Mouse (Mus musculus) G1E (cell line): Measurements from ENCODE around the gene Mst1r. TPM values are rescaled to one million over a fixed set of nuclear protein-coding genes. Genes with fewer than 3 reads are reported as not detected.
A peak's percentile ranks its signal among the peaks of the same experiment; 100 is the strongest.

Experiments used
- ATAC-seq: 2 replicates; pipeline ENCODE4 v1.8.0; 2016; ENCODE audit warnings: mild to moderate bottlenecking; ENCODE audit not compliant: insufficient number of reproducible peaks, poor library complexity, low FRiP score, severe bottlenecking; ENCODE audit errors: extremely low read depth
- DNase-seq: peaks from one replicate; pipeline ENCODE4 v3.0.0; 2012; ENCODE audit warnings: low spot score
- H3K27me3 ChIP-seq: 2 replicates; pipeline ENCODE4 v1.6.1; 2012; ENCODE audit warnings: mild to moderate bottlenecking, low read length, inconsistent platforms; ENCODE audit not compliant: insufficient read depth
- H3K36me3 ChIP-seq: replicated peaks from 2 replicates; pipeline ENCODE3; 2012; ENCODE audit warnings: mild to moderate bottlenecking, inconsistent platforms
- H3K4me1 ChIP-seq: 2 replicates; pipeline ENCODE4 v1.6.1; 2012; ENCODE audit warnings: low read depth, low read length, inconsistent platforms, mixed read lengths; ENCODE audit not compliant: insufficient read depth
- H3K4me3 ChIP-seq: 2 replicates; pipeline ENCODE4 v1.5.1; 2012; ENCODE audit warnings: low read depth, mild to moderate bottlenecking, inconsistent platforms, low read length, moderate library complexity, mixed read lengths
- H3K9me3 ChIP-seq: replicated peaks from 2 replicates; pipeline ENCODE4 v1.6.1; 2012; ENCODE audit warnings: inconsistent platforms
- CTCF ChIP-seq: IDR thresholded peaks from 2 replicates; pipeline ENCODE4 v1.5.1; 2012; ENCODE audit warnings: low read depth, low read length, inconsistent platforms, mixed read lengths
- GATA1 ChIP-seq: IDR thresholded peaks from 2 replicates; pipeline ENCODE4 v1.6.1; 2012; ENCODE audit warnings: borderline replicate concordance, low read length, inconsistent platforms, mixed read lengths
- GATA2 ChIP-seq: IDR thresholded peaks from 2 replicates; pipeline ENCODE4 v1.6.1; 2012; ENCODE audit warnings: low read depth, low read length, inconsistent platforms, borderline replicate concordance
- POLR2AphosphoS5 ChIP-seq: IDR thresholded peaks from 2 replicates; pipeline ENCODE4 v1.6.1; 2012; ENCODE audit warnings: low read depth, low read length, inconsistent platforms; ENCODE audit not compliant: insufficient replicate concordance
- TAL1 ChIP-seq: conservative IDR thresholded peaks from 2 replicates; pipeline ENCODE4 v1.6.1; 2012; ENCODE audit warnings: low read depth, low read length, inconsistent platforms, mixed read lengths
- polyA plus RNA-seq: library from polyadenylated mRNA; stranded (reverse); fragments of >175 nt; gene quantifications from 2 replicates; pipeline ENCODE4 v1.2.3, GENCODE M21; 2012
- total RNA-seq, 2 experiments: library from RNA; stranded (forward) in 1 of 2; stranded (reverse) in 1 of 2; fragments of 200-1000 nt in 1 of 2; fragments of >200 nt in 1 of 2; fragmentation: Nextera tagmentation in 1 of 2; gene quantifications; 2 replicates each; pipeline ENCODE4 v1.2.3; 2014 to 2017

Gene Mst1r
- total RNA-seq (2014; fragmentation: Nextera tagmentation) (not detected in 2 replicates), total RNA-seq (2017) (not detected in 2 replicates), polyA plus RNA-seq (0.01 TPM in 1 of 2 replicates, not detected in the other)

GRCm38 (mm10) chr9:107906252-107906966 lies at the start of gene Mst1r:
TSS of gene Mst1r (plus strand) at chr9:107906873.
- ATAC-seq (no peak; the same call in 1 of the 2 replicates), DNase-seq (peak; percentile 73)
- Histone ChIP-seq H3K4me1 (peaks cover 27% of the 10 kb centered on the region), H3K27me3 (peaks cover 37% of the 10 kb centered on the region), H3K4me3 (peak within 1 kb of the TSS; percentile 61; the same call in 1 of the 2 replicates), H3K9me3 (no peaks in the 10 kb centered on the region), H3K36me3 (peaks cover 20% of the 10 kb centered on the region)
- TF ChIP-seq POLR2AphosphoS5 (no peak), CTCF (no peak), TAL1 (no peak), GATA2 (no peak), GATA1 (no peak)

GRCm38 (mm10) chr9:107858343-107858742 lies 48.3 kb upstream of the Mst1r start:
- Histone ChIP-seq H3K9me3 (no peaks in the 10 kb centered on the region), H3K27me3 (no peaks in the 10 kb centered on the region), H3K36me3 (peaks cover 56% of the 10 kb centered on the region), H3K4me1 (peaks cover 3% of the 10 kb centered on the region; the same call in 1 of the 2 replicates), H3K4me3 (no peak overlapping the region)
- ATAC-seq (no peak), DNase-seq (no peak)
- TF ChIP-seq GATA1, result no peak
- TF ChIP-seq POLR2AphosphoS5, result no peak
- no peak for TF ChIP-seq GATA2
- no peak for TF ChIP-seq CTCF
- TF ChIP-seq TAL1, result no peak

- ATAC-seq (no peak), DNase-seq (no peak)
- H3K27me3 ChIP-seq, result no peaks in the 10 kb centered on the region
- TF ChIP-seq CTCF, result no peak
- peaks cover 6% of the 10 kb centered on the region; the same call in 1 of the 2 replicates for H3K4me1 ChIP-seq
- H3K9me3 ChIP-seq, result no peaks in the 10 kb centered on the region
- H3K4me3 ChIP-seq, result no peak overlapping the region
- peaks cover 48% of the 10 kb centered on the region for H3K36me3 ChIP-seq
Observed at GRCm38 (mm10) chr9:107864493-107864892, 42.2 kb upstream of the Mst1r start.

- ATAC-seq (no peak), DNase-seq (no peak)
- TF ChIP-seq TAL1, result no peak
- Histone ChIP-seq H3K4me1 (peaks cover 10% of the 10 kb centered on the region; the same call in 1 of the 2 replicates), H3K27me3 (no peaks in the 10 kb centered on the region), H3K4me3 (no peak overlapping the region), H3K36me3 (peaks cover 49% of the 10 kb centered on the region), H3K9me3 (no peaks in the 10 kb centered on the region)
Observed at GRCm38 (mm10) chr9:107866081-107866480, 40.6 kb upstream of the Mst1r start.

GRCm38 (mm10) chr9:107872350-107873098 lies 34.1 kb upstream of the Mst1r start:
- Histone ChIP-seq H3K4me3 (peak overlapping the region; percentile 85), H3K4me1 (peaks cover 22% of the 10 kb centered on the region), H3K27me3 (no peaks in the 10 kb centered on the region; the same call in 1 of the 2 replicates), H3K9me3 (no peaks in the 10 kb centered on the region), H3K36me3 (peaks cover 17% of the 10 kb centered on the region)
- ATAC-seq (peak; percentile 99), DNase-seq (peak; percentile 94)
- no peak for TF ChIP-seq GATA2
- TF ChIP-seq GATA1, result no peak
- no peak for TF ChIP-seq CTCF
- no peak for TF ChIP-seq TAL1
- TF ChIP-seq POLR2AphosphoS5, result no peak

GRCm38 (mm10) chr9:107873137-107873536 lies 33.5 kb upstream of the Mst1r start, which contains the start of gene Rbm6:
TSS of gene Rbm6 (minus strand) at chr9:107873237.
- Histone ChIP-seq H3K4me1 (peaks cover 22% of the 10 kb centered on the region), H3K27me3 (no peaks in the 10 kb centered on the region; the same call in 1 of the 2 replicates), H3K9me3 (no peaks in the 10 kb centered on the region), H3K4me3 (peak within 1 kb of the TSS; percentile 85), H3K36me3 (peaks cover 14% of the 10 kb centered on the region)
- DNase-seq (no peak), ATAC-seq (no peak)
- TF ChIP-seq GATA2 (no peak), TAL1 (no peak)
